Mouse (Mus musculus) layer of hippocampus, postnatal 10 days (tissue): ENCODE data around the gene Serinc5. TPM values are rescaled to one million over a fixed set of nuclear protein-coding genes. Genes with fewer than 3 reads are reported as not detected.
"Not testable (repeated sequence)": the region's sequence is repeated elsewhere in the genome, so short reads cannot be mapped to it uniquely, and the experiment has no call there.

Experiments
- DNase-seq, 2 experiments: peaks; one replicate each; pipeline ENCODE4 v3.0.0; 2021; ENCODE audit warnings: low spot score in 2 of 2
- long read RNA-seq: library from polyadenylated mRNA; stranded (forward); transcript quantifications from one replicate; pipeline ENCODE4 v2.0.0, GENCODE M21; 2023
- total RNA-seq, 2 experiments: library from RNA; stranded (reverse); gene quantifications; 2 replicates each; pipeline ENCODE4 v1.2.3; 2021

Serinc5 gene
- 10 to 100 TPM; 62.1 to 63.3 TPM for total RNA-seq
- long read RNA-seq, full-length matches to known transcripts, result 12 of 30 reads
- long read RNA-seq, partial matches to known transcripts, result 0 of 30 reads
- long read RNA-seq, other reads (novel, unspliced or antisense), result 18 of 30 reads

GRCm38 (mm10) chr13:92610311-92611221 lies at the start of gene Serinc5:
Gene Serinc5 (plus strand): TSS chr13:92611091.
- peak; percentile 98 to 99 for DNase-seq

DNA sequence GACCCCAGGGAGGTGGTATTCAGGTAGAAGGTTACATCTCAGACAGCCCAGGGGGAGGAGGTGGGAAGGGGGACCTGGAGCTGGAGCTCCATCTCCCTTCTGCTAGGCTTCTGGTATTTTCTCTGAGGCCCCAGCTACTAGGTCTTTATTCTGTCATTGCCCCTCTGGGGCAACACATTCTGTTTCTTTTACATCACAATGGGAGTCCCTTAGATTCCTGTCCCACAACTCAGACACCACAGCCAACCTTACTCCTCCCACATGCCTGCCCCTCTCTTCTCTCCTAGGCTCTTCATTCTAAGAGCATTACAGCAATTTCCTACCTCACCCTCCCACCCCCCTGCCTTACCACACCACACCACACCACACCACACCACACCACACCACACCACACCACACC lies 34.8 kb upstream of the Serinc5 start, which contains the start of gene Spz1:
Gene Spz1 (minus strand): TSS at position 101 of the 400 bp plus-strand sequence.
- DNase-seq, result no peak

DNA sequence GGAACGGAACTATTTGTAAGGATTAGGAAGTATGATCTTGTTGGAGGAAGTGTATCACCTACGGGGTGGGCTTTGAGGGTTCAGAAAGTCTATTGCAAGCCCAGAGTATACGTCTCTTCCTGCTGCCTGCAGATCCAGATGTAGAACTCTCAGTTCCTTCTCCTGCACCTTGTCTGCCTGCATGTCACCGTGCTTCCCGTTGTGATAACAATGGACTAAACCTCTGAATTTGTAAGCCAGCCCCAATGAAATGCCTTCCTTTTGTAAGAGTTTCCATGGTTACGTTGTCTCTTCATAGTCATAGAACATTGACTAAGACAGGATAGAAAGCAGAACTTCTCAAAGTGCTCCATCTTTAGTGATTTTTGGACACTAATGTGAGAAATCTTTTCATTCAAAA lies 34.2 kb upstream of the Serinc5 start:
- no peak for DNase-seq

DNA sequence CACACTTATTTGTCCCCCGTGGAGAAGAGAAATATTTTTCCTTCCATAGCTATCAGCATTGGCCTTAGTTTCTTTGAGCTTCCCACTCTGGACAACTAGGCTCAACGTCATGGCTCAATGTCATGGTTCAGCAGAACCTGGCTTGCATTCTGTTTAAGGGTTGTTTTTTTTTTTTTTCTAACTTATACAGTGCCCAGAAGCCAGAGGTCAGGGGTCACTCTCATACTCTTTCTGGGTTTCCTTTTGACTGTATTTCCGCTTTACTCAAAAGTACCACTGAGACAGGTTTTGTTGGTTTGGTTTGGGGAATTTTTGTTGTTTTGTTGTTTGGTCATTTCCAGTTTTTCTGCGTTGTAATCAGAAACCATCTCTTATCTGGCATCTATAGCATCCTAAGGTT lies 32.7 kb upstream of the Serinc5 start:
- no peak for DNase-seq

- peak; percentile 70 to 75 for DNase-seq
Measured at GRCm38 (mm10) chr13:92580220-92581043, 30.5 kb upstream of the Serinc5 start.

GRCm38 (mm10) chr13:92584094-92584717 lies 26.7 kb upstream of the Serinc5 start:
- no peak for DNase-seq

- DNase-seq, result no peak
Measured at GRCm38 (mm10) chr13:92588704-92589103, 22.2 kb upstream of the Serinc5 start.

- no peak for DNase-seq
Measured at GRCm38 (mm10) chr13:92589255-92589654, 21.6 kb upstream of the Serinc5 start.

DNA sequence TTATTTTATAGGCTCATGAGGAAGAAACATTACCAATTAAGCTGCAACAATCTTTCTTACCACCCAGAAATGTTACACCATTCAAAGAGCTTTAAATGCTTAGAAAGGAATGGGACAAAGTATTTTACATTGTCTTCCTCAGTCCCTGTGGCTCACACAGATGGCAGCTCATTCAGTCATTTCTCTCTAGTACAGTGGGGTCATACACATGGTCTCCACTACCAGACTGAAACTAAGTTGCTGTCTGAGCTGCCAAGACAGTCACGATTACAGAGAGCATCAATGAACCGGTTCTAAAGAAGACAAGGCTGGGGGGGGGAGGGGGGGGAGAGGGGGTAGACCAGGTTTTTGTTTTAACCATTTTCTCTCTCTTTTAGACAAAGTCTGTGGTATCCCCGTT lies 19.7 kb upstream of the Serinc5 start:
- DNase-seq, result no peak

GRCm38 (mm10) chr13:92592268-92592785 lies 18.6 kb upstream of the Serinc5 start:
- DNase-seq, result no peak

GRCm38 (mm10) chr13:92592786-92593635 lies 17.9 kb upstream of the Serinc5 start:
- no peak for DNase-seq

- no peak for DNase-seq
Measured at GRCm38 (mm10) chr13:92593731-92594396, 17.0 kb upstream of the Serinc5 start.

DNA sequence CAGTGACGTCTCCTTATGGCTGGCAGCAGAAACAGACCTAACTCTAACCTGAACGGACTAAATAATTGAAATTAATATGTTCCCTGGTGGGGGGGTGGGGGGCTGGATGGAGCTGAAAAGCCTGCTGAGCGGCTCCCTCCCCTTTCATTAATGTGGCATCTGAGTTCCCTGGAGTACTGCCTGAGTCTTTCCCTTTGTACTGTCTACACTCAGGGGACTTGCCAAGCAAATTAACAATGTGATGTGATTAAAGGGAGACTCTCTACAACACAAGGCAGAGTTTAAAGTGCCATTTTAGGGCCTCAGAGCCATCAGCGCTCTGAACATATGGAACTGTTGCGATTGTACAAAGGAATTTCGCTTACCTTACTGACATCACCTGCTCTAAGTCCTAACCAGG lies 16.4 kb upstream of the Serinc5 start:
- no peak for DNase-seq

GRCm38 (mm10) chr13:92594907-92595306 lies 16.0 kb upstream of the Serinc5 start:
- DNase-seq, result no peak

DNA sequence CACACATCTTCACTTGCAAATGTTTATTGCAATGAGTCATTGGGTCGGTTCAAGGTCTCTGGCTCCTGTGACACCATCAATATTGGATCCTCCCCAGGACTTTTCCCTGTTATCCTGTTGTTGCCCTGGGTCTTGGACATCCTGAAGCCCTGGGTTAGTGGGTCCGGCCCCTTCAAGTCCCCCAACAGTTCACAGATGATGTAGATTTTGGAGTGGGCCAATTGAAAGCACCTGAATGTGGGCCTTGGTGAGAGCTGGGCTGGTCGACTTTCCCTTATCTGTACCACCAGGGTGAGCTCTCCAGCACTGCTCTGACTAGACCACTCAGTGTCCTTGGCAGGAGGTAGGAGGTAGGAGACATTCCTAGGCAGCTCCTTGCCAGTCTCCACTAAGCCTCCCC lies 15.5 kb upstream of the Serinc5 start:
- DNase-seq, result no peak

DNA sequence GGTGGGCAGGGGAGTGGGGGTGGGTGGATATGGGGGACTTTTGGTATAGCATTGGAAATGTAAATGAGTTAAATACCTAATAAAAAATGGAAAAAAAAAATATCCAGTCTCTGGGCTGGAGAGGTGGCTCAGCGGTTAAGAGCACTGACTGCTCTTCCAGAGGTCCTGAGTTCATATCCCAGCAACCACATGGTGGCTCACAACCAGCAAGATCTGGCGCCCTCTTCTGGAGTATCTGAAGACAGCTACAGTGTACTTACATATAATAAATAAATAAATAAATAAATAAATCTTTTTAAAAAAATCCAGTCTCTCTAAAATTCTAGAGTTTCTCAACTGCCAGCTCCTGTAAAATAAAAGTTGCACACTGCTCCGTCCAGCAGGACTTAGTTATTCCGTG lies 5.6 kb upstream of the Serinc5 start:
- not testable (repeated sequence) for DNase-seq

DNA sequence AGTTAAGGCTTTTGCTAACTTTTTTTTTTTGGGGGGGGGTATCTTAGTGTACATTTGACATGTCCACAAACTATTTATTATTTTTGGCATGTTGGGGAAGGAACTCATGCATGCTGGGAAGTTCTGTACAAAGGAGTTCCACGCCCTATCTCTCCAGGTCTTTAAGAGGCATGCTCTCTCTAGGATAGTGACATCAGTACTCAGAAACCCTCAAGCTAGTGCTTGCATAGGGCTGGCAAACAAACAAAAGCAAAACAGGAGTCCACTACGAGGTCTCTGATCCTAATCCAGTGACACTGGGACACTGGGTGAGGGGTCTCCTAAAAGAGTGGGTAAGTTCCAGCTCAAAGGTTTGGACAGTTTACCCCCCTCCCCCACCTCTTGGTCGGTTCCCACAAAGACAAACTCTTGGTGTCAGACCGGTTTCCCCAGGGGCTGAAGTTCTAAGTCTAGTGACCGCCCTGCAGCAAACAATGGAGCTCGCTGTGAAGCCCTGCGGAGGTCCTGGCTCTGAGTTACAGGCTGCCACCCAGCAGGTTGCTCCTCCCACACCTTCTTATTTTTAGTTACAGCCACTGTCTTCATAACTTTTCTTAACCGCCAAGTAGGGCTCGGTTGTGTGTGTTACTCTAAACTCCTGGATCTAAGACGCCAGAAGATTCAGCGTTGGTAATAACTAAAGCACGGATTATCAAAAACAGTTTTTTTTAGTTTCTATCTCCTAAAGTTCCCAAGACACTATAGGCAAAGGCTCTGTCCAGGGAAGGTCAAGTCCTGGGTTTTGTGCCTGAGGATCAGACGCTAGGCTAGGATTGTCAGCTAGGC lies 1.2 kb upstream of the Serinc5 start:
- no peak for DNase-seq

- no peak for DNase-seq
Measured at GRCm38 (mm10) chr13:92611254-92611784, 428 bp downstream of the Serinc5 start.
